Mouse (Mus musculus) mouse trophoblast stem cell (cell line): ENCODE results near the gene Dusp23.

ENCODE experiments used
- in situ Hi-C, 2 experiments: fragments of 300-500 bp; cut with MseI, MboI; formaldehyde crosslinking; loops; 2 replicates in 1 of 2; 3 replicates in 1 of 2; pipeline ENCODE4 v1.15.1; 2025

The Dusp23 gene

DNA sequence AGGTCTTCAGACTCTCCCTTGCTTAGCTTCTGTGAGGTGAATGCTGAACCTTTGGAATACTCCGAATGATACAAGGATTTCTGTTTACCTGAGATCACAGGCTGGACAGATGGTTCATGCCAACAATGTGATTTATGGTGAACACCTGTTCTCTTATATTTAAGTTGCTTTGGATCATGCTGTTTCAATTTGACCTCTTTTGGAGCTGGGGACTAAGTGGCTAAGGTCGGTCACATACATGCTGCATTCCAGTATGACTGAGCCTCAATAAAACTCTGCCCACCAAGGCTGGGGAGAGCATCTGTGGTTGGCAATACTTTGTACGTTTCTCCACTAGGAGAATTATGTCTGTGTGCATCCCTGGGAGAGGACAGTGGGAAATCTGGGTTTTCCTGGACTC, 8.7 kb downstream of the Dusp23 start:
- in situ Hi-C loops = loop anchor here in 1 of 2 experiments (5.0 kb wide), 1 partner anchor 97 kb away; no protein-coding TSS in a partner anchor

DNA sequence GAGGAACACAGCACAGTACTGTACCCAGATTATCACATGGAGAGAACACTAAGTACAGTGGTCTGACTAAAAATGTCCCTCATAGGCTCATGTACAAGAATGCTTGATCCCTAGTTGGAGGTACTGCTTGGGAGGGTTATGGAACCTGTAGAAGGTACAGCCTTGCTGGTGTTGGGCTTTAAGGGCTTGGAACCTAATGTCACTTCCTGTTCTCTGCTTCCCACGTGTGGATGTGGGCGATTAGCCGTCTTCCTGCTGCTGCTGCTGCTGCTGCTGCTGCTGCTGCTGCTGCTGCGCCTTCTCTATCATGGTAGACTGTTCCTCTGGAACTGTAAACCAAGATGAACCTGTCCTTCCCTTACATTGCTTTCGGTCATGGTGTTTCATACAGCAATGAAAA, 9.2 kb downstream of the Dusp23 start:
- in situ Hi-C loops = loop anchor here in 1 of 2 experiments (5.0 kb wide), 1 partner anchor 96 kb away; no protein-coding TSS in a partner anchor

DNA sequence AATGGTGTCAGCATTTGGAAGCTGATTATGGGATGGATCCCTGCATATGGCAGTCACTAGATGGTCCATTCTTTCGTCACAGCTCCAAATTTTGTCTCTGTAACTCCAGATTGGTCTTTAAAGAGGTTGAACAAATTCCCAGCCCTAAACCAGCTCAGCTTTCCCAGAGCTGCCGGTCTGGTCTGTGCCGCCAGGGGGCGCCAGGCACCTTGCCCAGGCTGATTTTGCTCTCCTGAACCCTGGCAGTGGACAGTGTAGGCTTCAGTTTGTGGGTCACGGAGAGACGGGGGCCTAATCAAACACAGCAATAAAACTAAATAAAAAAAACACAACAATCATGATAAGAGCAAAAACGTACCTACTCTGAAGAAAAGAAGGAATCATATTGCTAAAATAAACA, 13.5 kb downstream of the Dusp23 start:
- in situ Hi-C loops = loop anchor here in 1 of 2 experiments (10.0 kb wide), 1 partner anchor 214 kb away; no protein-coding TSS in a partner anchor

DNA sequence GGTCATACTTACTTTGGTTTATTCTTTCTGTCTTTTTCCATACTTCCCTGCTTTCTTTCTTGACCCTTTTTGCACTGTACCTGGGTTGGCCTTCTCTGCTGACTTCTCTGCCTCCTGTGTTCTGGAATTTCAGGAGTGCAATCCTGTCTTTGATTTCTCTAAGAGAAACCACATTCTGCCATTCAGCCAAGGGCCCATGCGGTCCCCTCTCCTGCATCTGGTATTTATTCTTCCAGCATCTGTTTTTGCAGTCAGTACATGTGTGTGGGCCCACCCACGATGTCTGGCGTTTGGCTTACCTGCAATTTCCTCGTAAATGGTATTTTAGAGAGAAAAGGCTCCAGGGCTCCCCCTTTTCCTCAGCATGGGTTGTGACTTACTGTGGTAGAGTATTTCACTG, 14.6 kb downstream of the Dusp23 start:
- in situ Hi-C loops = loop anchor here in 1 of 2 experiments (10.0 kb wide), 1 partner anchor 213 kb away; no protein-coding TSS in a partner anchor

DNA sequence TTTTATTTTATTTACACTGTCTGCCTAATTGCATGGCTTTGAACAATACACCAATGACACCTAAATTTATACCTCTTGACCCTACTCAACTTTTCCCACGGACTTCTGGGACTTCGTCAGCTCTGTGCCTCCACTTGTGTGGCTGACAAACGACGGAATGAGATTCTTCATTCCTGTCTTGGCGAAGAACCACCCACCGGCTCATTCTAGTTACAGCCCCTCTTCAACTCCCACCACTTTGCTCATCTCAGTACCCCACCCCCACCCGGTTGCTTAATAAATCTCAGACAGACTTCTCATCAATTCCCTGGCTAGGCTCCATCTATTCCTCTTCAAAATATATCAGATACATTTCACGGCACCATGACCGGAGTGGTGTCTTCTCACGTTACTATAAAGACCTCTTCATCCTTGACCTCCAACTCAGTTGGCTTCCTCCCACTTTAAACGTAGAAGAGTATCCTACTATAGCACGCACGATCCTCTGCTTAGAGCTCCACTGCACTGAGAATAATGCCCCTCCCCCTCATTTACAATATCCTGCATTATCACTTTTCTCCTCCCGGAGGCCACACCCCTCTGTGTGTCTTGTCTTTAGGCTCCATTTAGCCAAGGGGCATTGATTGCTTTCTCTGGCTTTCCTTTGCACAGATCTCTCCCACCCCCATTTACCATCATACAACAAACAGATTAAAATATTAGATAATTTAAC, 15.2 kb downstream of the Dusp23 start:
- in situ Hi-C loops = loop anchor here in 1 of 2 experiments (10.0 kb wide), 1 partner anchor 213 kb away; no protein-coding TSS in a partner anchor

DNA sequence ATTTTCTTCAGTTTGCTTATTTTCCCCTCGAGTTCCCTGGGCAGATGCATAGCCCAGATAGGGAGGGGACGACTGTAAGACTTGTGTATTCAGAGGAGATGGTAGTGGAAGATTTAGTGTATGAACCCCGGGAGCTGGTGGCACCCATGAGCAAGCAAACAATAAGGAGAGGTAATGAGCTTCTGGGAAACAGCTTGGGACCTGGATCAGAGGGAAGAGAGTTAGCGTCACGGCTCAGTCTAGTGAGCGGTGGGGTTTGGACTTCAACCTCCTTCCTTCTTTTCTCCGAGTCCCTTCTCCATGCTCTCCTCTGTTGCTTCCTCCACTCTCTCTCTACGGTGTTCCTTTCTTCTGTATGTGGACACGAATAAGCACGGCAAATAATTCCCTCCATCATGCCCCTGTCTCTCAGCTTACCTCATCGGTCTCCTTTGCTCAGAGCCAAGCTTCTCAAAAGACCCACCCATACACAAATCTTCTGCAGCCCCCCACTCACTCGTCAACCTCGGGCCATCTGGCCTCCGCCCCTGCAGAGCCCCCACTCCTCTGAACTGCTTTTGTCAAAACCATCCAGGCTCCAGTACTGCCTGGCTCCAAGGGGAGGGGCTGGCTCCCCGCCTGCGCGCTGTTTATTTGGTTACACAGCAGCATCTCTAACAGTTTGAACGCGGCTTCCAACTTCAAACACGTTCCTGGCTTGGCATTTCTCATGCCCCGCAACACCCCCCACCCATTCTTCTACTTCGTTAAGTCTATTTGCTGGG, 16.0 kb downstream of the Dusp23 start:
- in situ Hi-C loops = loop anchor here in 1 of 2 experiments (10.0 kb wide), 1 partner anchor 212 kb away; no protein-coding TSS in a partner anchor

DNA sequence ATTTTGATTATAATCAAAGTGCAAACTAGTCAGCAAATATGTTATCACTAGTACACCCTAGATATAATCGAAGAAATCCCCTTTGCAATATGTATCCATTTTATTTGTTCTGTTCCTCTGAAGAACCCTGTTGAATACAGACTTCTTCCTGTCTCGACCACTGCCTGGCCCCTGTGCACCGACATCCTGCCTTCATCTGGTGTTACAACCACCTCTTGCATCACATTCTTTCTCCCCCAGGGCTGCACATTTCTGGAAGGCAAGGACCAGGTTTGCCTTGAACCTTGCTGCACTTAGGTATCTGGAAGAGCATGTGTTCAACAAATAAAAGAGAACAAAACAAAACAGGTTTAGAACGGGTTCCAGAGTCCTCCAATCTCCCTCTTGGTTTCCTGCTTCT, 17.4 kb downstream of the Dusp23 start:
- in situ Hi-C loops = loop anchor here in 1 of 2 experiments (10.0 kb wide), 1 partner anchor 211 kb away; no protein-coding TSS in a partner anchor

DNA sequence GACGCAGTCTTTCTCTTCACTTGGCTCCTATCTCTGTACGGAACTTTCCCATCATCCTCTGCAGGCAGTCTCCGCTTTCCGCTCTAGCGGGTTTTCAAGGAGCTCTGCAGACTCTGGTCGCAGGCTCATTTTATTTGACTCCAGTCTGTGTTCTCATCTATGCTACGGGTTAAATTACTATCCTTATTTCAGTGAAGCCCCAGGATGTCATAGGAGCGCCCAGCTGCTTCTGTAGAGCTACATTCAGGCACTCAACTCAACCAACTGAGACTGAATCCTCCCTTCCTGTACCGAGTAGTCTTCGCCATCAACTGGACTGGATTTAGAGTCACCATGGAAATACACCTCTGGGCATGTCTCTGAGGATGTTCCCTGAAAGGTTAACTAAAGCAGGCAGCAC, 18.1 kb downstream of the Dusp23 start:
- in situ Hi-C loops = loop anchor here in 1 of 2 experiments (5.0 to 10.0 kb wide), 2 partner anchors 87 to 210 kb away; no protein-coding TSS in a partner anchor

DNA sequence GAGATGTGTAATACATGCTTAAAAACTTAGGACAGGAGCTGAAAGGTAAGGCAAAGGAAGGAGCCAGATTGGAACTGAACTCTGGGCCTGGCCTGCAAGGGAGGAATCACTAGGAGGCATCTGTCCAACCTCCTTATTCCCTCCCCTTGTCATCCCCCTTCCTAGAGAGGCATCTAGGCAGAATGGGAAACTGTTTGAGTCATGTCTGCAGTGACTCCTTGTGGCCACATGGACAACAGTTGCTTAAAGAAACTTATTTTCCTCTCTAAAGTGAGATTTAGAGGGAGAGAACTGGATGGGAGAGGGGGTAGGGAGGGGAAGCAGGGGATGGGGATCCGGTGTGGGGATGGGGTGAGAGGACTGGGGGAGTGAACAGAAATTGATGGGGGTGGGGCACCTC, 20.0 kb downstream of the Dusp23 start:
- in situ Hi-C loops = loop anchor here in 1 of 2 experiments (5.0 to 10.0 kb wide), 2 partner anchors 85 to 208 kb away; no protein-coding TSS in a partner anchor

DNA sequence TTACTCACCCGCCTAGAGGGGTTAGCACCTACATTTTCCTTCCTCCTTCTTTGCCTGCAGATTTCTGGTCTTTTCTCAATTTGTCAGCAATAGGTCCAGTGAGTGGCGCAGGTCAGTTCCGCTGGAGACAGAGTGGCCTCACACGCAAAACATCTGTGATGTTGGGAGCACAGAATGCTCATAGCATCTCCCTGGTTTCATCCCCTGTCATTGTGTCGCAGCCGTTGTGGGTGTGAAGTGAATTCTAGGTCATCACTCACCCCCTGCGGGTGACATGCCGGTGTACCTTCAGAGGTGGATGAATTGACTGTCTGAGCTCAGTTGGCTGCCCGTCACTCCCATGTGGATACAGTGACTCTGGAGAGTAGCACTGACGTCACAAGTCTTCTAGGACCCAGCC, 21.5 kb downstream of the Dusp23 start:
- in situ Hi-C loops = loop anchor here in 1 of 2 experiments (5.0 to 10.0 kb wide), 2 partner anchors 84 to 207 kb away; no protein-coding TSS in a partner anchor

DNA sequence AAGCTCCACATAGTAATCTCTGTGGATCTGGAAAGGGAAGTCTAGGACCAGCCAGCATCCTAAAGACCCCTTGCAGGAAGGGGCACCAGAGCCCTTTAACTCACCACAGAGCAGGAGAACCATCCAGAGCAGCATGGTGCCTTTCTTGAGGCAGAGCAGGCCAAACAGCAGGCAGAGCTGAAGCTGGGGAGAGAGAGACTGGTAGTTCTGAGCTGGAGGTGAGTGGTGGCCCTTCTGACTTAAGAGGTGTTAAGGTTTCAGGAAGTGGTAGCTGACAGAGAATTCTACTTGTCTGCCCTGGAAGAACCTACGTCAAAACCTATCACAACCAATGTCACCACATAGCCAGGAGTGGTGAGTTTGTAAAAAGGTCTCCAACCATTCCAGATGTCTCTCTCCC, 30.4 kb downstream of the Dusp23 start, which contains the start of gene Fcrl6:
TSS of gene Fcrl6 (minus strand) at position 226 of the 400 bp plus-strand sequence.
- in situ Hi-C loops = no loop called here

DNA sequence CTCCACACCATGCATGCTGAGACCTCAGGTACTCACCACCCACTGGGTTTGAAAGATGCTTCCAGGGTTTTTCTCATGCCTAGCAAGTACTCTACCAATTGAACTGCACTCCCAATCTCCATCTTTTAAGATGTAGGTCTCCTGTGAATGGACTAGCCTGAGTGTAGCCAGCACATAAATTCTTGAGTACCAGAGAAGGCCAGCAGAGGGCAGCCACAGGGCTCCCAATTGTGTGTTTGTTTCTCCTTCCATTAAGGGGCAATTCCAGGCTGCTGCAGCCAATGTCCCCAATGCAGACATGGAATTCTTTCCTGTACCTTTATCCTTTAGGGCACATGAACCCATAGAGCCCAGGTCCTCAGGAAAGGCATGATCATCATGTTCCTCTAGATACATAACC, 38.3 kb downstream of the Dusp23 start:
- in situ Hi-C loops = no loop called here

DNA sequence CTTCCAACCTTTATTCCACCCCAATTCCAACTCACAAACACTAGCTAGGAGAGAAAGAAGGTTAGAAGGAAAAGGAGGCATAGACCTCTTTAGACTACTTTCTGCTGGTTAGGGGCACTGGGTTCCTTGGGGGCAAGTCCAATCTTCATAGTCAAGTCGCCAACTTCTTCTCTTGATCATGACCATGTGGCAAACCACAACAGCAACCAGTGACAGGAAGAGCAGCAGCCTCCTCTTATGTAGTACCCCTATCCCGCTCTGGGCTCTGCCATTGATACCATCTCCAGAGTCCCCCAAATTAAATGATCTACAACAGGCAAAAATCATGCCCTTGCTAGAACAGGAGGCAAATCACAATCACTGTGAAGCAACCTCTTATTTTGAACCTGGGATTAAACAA, 38.8 kb downstream of the Dusp23 start:
- in situ Hi-C loops = no loop called here

DNA sequence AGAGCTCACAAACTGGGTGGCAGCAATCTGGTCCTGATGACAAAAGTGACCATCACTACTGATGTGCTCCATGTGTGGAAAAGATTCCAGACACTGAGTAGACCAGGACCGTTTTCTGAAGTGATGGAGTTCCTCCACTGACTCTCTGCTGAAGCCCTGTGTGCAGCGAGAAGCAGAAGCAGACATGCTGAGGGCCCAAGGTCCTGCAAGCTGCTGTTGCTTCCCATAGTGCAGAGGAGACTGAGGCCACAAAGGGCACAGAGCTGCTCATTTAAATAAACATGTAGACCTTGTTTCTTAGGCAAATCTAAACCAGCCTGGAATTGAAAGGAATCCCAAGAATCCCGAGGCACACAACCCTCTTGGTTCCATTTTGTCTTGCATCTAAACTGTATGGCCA, 39.4 kb downstream of the Dusp23 start:
- in situ Hi-C loops = no loop called here

DNA sequence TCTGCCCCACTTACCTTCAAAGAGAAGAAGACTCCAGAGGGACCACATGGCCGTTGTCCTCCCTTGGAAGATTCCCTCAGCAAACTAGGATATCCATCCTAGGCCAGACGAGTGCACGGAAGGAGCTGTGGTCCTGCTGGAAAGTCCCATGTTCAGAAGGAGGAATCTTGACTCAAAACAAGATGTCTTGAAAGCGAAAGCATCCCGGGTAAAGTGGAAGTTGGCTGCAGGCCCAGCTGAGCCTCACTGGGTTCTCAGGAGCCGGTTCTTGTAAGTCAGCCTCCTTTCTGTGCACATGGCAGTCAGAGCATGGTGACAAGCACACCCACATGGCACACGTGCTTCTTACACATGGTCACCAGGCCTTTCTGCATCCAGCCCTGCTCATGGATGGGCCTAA, 42.4 kb downstream of the Dusp23 start, which contains the start of gene Slamf8:
TSS of gene Slamf8 (minus strand) at position 184 of the 400 bp plus-strand sequence.
- in situ Hi-C loops = no loop called here

DNA sequence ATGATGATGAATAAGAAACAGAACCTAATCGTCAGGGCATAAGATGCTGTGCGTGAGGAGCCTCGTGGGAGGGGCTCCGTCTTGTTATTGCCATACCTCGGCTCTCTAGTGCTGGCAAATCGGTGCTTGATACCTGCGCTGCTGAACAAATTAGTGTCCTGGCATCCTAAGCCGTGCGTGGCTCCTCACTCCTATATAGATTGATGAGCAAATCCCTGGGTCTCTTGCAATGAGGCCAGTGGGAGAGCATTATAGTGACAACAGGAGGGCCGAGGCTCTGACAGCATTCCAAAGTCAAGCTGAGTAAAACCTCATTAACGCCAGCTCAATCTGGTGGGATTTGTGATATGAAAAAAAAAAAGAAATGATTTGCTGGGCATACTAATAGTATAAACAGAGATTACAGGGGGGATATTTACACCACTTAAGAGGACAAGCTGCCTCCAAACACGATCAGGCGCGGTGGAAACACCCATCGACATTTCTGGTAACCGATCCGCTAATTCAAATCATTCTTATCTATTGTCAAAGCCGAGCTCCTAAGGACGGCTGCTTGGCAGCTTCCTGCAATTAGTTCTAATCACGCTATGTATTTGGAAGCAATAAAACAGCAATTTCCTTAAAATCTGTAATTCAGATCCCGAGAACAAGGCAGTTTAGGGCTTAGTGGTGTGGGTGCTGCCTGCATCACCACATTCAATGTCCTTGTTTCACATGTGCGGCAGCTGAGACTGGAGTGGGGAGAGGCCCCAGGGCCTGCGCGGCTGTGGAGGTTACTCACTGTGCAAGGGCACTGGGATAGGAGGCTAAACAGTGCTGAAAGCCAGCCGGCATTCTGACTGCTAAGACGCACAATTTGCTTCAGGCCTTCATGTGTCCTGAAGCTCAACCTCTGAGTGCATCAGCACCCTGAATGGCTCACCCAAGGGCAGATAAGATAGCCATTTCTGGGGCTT, 46.9 kb downstream of the Dusp23 start:
- in situ Hi-C loops = no loop called here

DNA sequence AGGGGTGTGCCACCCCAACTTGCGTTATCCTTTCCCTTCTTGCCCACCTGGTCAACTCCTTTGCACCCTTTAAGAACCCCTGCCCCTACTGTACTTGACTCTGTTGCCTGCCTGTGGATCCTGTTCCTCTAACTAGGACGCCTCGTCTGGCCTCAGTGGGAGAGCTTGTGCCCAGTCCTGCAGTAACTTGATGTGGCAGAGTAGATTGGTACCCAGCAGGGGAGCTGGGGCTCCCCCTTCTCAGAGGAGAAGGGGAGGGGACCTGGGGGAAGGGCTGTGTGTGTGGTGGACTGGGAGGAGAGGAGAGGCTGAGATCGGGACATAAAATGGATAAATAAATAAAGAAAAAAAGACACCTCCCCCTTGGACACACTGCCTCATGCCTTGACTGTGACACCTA, 47.7 kb downstream of the Dusp23 start:
- in situ Hi-C loops = no loop called here

DNA sequence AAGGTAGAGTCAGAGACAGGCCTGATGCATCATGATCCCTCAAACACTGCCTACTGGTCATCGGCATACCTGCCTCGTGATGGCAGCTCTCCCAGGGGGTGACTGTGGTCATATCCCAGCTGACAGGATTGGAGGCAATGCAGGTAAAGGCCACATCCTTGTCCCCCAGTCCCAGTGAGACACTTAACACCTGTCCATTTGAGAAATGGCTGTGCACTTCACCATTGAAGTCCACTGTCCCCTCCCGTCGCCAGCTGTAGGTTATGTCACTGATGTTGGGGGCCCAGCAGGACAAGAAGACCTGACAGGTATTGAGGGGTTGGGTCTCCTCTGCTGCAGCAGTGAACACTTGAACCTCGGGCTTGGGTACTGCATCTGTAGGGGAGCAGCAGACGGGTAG, 48.5 kb downstream of the Dusp23 start:
- in situ Hi-C loops = no loop called here

DNA sequence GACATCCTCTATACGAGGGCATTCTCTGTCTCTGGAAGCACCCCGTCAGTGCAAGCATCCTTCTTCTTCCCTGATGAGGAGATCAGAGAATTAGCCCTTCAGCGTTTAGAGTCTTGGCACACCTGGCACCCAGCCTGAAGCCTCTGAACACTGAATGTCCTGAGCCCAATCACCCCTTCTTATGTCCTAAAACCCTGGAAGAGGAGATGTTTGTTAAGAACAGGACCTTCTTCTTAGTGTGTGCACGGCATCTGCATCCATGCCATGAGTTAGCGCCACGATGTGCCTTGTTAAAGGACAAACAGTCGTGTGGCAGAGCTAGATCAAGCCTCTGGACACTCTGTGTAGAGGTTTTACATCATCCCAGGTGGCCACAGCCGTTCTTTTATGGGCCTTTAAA, 50.3 kb downstream of the Dusp23 start:
- in situ Hi-C loops = no loop called here
